Mouse (Mus musculus) kidney, adult 2 months (tissue): ENCODE results near the gene Adam10.

Experiments used
- CTCF ChIP-seq: fragments of 200-500 bp; conservative IDR thresholded peaks from 2 replicates; pipeline ENCODE4 v1.5.1; 2011; ENCODE audit warnings: low read depth, mild to moderate bottlenecking, control low read depth, low read length, moderate library complexity, mixed read lengths; ENCODE audit not compliant: insufficient read depth, insufficient read length
- POLR2A ChIP-seq: fragments of 200-500 bp; IDR thresholded peaks from one replicate; pipeline ENCODE4 v1.6.1; 2011; ENCODE audit warnings: low read depth, low read length, control low read depth

DNA sequence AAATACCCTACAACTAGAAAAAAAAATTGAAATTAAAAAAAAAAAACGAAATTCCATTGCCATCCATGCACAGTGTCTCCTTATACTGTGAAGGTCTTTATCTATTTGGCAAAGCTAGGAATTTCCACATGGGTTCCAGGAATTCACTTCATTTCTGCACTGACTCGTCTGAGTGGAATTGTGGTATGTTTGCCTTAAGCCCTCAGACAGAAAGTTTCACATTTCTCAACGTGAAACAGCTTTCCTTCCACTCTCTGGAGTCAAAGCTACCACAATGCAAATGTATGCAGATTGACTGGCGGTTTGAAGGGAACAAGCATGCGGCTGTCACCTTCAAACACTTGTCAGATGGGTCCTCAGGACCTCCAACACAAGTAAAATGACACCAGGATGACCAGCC, 47.1 kb upstream of the Adam10 start:
- no peak for TF ChIP-seq CTCF
- no peak for TF ChIP-seq POLR2A
